Mouse (Mus musculus): ENCODE measurements around the gene Padi4.

DNA sequence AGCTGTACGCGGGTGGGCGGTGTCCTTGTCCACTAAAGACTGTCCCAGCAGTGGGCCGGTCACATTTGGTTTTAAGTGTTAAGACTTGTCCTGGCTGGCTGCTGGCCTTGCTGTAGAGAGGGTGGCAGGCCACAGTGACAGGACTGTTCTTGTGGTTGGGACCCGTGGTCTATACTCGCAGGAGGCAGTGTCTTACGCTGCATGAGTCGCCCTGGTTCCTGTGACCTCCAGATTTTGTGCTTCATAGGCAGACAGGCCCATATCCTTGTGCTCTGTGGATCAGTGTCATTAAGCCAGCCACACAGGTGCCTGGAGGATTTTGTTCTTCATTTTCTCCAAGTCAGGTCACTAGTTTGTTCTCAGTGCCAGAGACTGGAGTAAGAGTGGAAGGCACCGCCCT is 55.6 kb downstream of the Padi4 start:
- TF ChIP-seq POLR2A (IDR thresholded peaks at IDR 0.05; ENCODE audit: insufficient read depth, low read depth, low read length), result no peak
- no peak for TF ChIP-seq EP300 (IDR thresholded peaks at IDR 0.05; ENCODE audit: insufficient read depth, low read depth, low read length)
- no peak for TF ChIP-seq CTCF (IDR thresholded peaks at IDR 0.05)
